Mouse (Mus musculus) heart, adult 2 months (tissue): ENCODE results near the gene 6820408C15Rik. TPM values are rescaled to one million over a fixed set of nuclear protein-coding genes. Genes with fewer than 3 reads are reported as not detected.
A peak's percentile ranks its signal among the peaks of the same experiment; 100 is the strongest.
"Not testable (repeated sequence)": the region's sequence is repeated elsewhere in the genome, so short reads cannot be mapped to it uniquely, and the experiment has no call there.

Experiments used
- DNase-seq, 2 experiments: peaks; one replicate each; pipeline ENCODE4 v3.0.0; 2021
- H3K27ac ChIP-seq: fragments of 200-600 bp; 2 replicates; pipeline ENCODE4 v1.8.1; 2022
- H3K27me3 ChIP-seq: fragments of 200-500 bp; 2 replicates; pipeline ENCODE4 v1.6.1; 2012; ENCODE audit warnings: mild to moderate bottlenecking, low read length, inconsistent platforms, mixed read lengths; ENCODE audit not compliant: control insufficient read depth, insufficient read depth
- H3K36me3 ChIP-seq: fragments of 200-500 bp; 2 replicates; pipeline ENCODE4 v1.6.1; 2012; ENCODE audit warnings: low read length, inconsistent platforms; ENCODE audit not compliant: control insufficient read depth, insufficient read depth
- H3K4me1 ChIP-seq: fragments of 200-500 bp; 2 replicates; pipeline ENCODE4 v1.6.1; 2011; ENCODE audit warnings: low read length; ENCODE audit not compliant: control insufficient read depth, insufficient read depth
- H3K4me3 ChIP-seq: fragments of 200-600 bp; 2 replicates; pipeline ENCODE4 v1.8.1; 2022
- H3K79me2 ChIP-seq: fragments of 200-500 bp; replicated peaks from 2 replicates; pipeline ENCODE4 v1.6.1; 2012; ENCODE audit warnings: mild to moderate bottlenecking, inconsistent platforms, low read length, moderate library complexity, mixed read lengths; ENCODE audit not compliant: control insufficient read depth, insufficient read depth
- H3K9ac ChIP-seq: fragments of 200-500 bp; 2 replicates; pipeline ENCODE4 v1.6.1; 2012; ENCODE audit warnings: low read depth, mild to moderate bottlenecking, control low read depth, inconsistent platforms, low read length, mixed read lengths
- CTCF ChIP-seq: fragments of 200-600 bp; IDR thresholded peaks from 2 replicates; pipeline ENCODE4 v1.8.1; 2022; ENCODE audit warnings: antibody characterized with exemption, mild to moderate bottlenecking, moderate library complexity
- EP300 ChIP-seq: fragments of 200-500 bp; IDR thresholded peaks from 2 replicates; pipeline ENCODE4 v1.6.1; 2011; ENCODE audit warnings: low read depth, low read length, control low read depth; ENCODE audit not compliant: insufficient read depth
- POLR2A ChIP-seq: fragments of 200-500 bp; IDR thresholded peaks from 2 replicates; pipeline ENCODE4 v1.6.1; 2011; ENCODE audit warnings: mild to moderate bottlenecking, low read depth, low read length, control low read depth; ENCODE audit not compliant: insufficient read depth
- WGBS: fragments of 180-500 bp; shearing (Covaris S2); methylation state at CpG from one replicate; pipeline ENCODE4 v1.1.7; 2018; 5-methylcytosine and 5-hydroxymethylcytosine counted together
- intact Hi-C: fragments of 180-260 bp; cut with DNase I; formaldehyde crosslinking; loops from one replicate; pipeline ENCODE4 v1.15.1; 2025
- polyA plus RNA-seq: library from polyadenylated mRNA; depleted of rRNA; stranded (reverse); fragments of >200 nt; gene quantifications from 2 replicates; pipeline ENCODE4 v1.2.3, GENCODE M21; 2012
- total RNA-seq, 2 experiments: library from RNA; stranded (reverse); gene quantifications; 2 replicates each; pipeline ENCODE4 v1.2.3; 2021

The 6820408C15Rik gene
- total and polyA plus RNA-seq, 3 experiments: 1.5 to 2.5 (median 2.4) TPM

DNA sequence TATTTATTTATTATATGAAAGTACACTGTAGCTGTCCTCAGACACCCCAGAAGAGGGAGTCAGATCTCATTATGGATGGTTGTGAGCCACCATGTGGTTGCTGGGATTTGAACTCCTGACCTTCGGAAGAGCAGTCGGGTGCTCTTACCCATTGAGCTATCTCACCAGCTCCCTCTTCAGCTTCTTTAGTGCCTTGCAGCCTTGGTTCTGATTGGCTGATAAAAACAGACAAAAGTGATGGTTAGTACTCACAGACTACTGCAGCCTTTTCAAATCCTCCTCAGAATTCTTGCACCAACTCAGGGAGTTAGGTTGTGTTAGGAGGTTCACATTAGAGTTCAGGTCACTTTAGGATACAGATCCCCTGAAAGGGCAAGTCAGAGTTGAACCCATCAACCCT lies 13.1 kb downstream of the 6820408C15Rik start:
- 80% methylated on average over 2 of the region's 2 CpGs for WGBS
- not testable (repeated sequence) for H3K4me1 ChIP-seq

DNA sequence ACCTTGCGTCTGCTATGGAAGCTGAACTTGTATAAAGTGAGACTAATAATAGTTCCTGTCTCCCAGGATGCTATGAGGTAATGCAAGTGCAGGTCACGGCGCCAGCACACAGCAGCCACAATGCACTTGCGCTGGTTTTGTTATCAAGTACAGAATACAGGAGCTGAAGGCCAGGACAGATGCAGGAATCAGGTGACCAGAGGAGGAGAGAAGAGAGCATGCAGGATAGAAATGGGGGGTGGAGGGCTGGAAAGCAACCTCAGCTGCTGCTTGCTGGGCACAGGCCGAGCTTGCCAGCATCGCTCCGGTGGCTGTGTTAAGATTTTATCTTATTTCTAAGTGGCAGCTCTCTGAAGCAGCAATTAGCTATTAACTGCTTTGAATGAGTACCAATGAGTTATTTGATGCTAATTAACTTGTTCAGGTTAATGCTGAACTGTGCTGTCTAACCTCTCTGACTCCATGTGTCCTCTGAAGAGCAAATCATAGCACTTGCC lies 21.1 kb downstream of the 6820408C15Rik start:
- peak; percentile 35 to 65 for DNase-seq
- Histone ChIP-seq H3K27ac (peak overlapping the region; percentile 71), H3K36me3 (no peaks in the 10 kb centered on the region), H3K79me2 (no peaks in the 10 kb centered on the region), H3K27me3 (no peaks in the 10 kb centered on the region), H3K9ac (no peak overlapping the region), H3K4me3 (no peak overlapping the region), H3K4me1 (peaks cover 3% of the 10 kb centered on the region)
- intact Hi-C loops: loop anchor here (2.0 kb wide), 1 partner anchor 22 kb away; the partner anchor contains the start of genes 6820408C15Rik and Zcchc3
- TF ChIP-seq POLR2A (no peak), EP300 (no peak), CTCF (no peak)
- WGBS: 59% methylated on average over 7 of the region's 7 CpGs

More for the DNA sequence above, 13.1 kb downstream of the 6820408C15Rik start:
- TF ChIP-seq CTCF: peak; percentile 28
- H3K27ac ChIP-seq, H3K27me3 ChIP-seq, H3K79me2 ChIP-seq, H3K4me3 ChIP-seq, H3K9ac ChIP-seq, DNase-seq, H3K36me3 ChIP-seq, intact Hi-C loops: not testable (repeated sequence)

DNA sequence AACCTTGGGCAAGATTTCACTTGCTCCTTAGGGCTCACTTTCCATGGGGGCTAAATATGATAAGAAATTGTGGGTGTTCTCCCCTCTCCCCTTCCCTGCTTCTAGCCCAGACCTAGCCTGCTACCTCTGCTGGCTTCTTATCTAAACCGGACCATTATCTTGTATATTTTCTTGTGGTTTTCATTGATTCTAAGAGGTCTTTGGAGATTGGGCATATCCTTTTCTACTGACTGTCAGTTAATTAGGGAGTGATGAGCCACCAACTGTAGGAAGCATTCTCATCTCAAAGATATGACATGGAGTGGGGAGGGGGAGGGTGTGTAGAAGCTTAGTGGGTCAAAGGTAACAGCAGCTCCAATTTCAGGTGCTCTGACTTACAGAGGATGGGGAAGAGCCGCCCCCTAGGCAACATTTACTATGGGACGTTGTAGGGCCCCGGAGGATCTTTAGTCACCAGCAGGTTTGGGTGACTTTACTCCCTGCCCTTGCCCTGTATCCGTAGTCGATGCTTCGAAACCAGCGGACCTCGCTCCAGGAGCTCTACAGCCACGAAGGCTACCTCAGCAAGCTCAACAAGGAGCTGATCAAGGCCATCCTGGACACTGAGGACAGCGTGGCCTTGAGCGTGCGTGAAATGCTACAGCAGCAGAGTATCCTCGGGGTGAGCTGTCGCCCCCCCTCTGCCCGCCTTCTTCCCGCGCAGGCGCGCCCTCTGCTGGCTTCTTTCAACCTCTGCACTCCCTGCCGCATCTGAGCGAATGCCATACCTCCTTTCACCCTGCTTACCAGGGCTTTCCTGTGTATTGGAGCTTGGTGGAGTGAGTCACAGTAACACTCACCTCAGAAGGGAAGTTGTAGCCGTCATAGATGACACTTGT lies 21.8 kb downstream of the 6820408C15Rik start:
- peak; percentile 82 to 88 for DNase-seq
- H3K4me1 ChIP-seq: peaks cover 3% of the 10 kb centered on the region
- H3K27me3 ChIP-seq: no peaks in the 10 kb centered on the region
- H3K9ac ChIP-seq: peak overlapping the region; percentile 57
- 6% methylated on average over 23 of the region's 23 CpGs for WGBS
- H3K27ac ChIP-seq: peak overlapping the region; percentile 71
- no peaks in the 10 kb centered on the region for H3K79me2 ChIP-seq
- no peaks in the 10 kb centered on the region for H3K36me3 ChIP-seq
- TF ChIP-seq EP300: peak; percentile 54; the same call in 1 of the 2 replicates
- peak; percentile 22; the same call in 1 of the 2 replicates for TF ChIP-seq POLR2A
- TF ChIP-seq CTCF: no peak; the same call in 1 of the 2 replicates
- H3K4me3 ChIP-seq: no peak overlapping the region
- intact Hi-C loops: loop anchor here (1.0 to 2.0 kb wide), 2 partner anchors 22 to 44 kb away; partner anchors contain the start of genes 6820408C15Rik and Zcchc3

DNA sequence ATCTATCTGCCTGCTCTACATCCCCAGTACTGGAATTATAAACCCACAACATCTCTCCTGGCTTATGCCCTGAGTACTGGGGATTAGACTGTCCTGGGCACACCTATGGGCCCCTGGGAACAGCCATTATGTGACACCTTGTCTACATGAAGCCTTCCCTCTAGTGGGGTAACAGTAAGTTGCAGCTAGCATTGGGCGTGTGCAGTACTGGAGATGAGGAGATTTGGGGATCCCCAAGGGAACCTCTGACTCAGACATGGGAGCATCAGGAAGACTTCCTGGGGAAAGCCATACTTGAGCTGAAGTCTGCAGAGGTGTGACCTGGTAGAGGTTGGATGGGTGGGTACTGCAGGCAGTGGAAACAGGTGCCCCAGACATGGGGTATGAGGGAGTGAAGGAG lies 23.6 kb downstream of the 6820408C15Rik start:
- Histone ChIP-seq H3K27me3 (no peaks in the 10 kb centered on the region), H3K4me3 (no peak overlapping the region), H3K79me2 (no peaks in the 10 kb centered on the region), H3K9ac (no peak overlapping the region), H3K4me1 (peaks cover 3% of the 10 kb centered on the region), H3K27ac (no peak overlapping the region), H3K36me3 (no peaks in the 10 kb centered on the region)
- no peak for DNase-seq
- WGBS: 72% methylated on average over 1 of the region's 1 CpGs
- no peak for TF ChIP-seq CTCF
- TF ChIP-seq EP300: no peak
- no peak for TF ChIP-seq POLR2A
- intact Hi-C loops: no loop called here

DNA sequence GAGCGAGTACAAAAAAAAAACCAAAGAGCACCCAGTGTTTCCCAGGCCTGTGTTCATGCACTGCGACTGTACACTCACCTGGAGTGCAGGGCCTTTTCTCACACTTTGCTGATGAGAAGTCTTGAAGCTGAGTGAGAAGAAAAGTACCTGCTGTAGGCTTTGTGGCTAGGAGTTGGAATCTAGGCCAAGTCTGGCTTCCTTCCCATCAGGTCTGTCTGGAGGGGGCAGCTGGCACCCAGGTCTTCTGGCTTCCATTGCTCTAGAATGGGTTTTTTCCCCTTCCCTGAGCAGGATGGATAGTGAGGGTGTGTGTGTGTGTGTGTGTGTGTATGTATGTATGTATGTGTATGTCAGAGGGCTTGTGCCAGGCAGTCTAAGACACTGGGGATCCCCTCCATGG lies 24.4 kb downstream of the 6820408C15Rik start:
- Histone ChIP-seq H3K27ac (no peak overlapping the region), H3K4me3 (no peak overlapping the region), H3K36me3 (no peaks in the 10 kb centered on the region), H3K27me3 (no peaks in the 10 kb centered on the region), H3K4me1 (peaks cover 3% of the 10 kb centered on the region), H3K79me2 (no peaks in the 10 kb centered on the region), H3K9ac (no peak overlapping the region)
- DNase-seq: no peak
- 94% methylated on average over 2 of the region's 2 CpGs for WGBS
- TF ChIP-seq POLR2A (no peak), CTCF (no peak), EP300 (no peak)
- intact Hi-C loops: no loop called here

DNA sequence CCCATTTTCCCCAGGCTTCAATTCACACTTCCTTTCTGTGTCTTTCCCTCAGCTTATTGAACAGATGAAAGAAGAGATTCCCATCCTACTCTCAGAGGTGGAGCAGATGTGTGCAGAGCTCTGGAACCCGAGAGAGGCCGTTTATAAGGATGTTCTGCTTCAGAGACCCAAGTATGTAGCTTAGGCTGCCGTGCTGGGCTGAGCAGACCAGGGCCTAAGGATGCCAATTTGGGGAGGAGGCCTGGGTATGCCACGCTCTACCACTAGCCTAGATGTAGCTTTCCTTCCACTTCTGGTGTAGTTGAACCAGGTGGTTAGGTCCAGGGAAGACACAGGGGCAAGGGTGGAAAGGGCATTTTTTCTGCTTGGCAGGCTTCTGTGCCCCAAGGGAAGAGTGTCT lies 26.9 kb downstream of the 6820408C15Rik start:
- TF ChIP-seq POLR2A (no peak), CTCF (no peak), EP300 (no peak)
- no peak for DNase-seq
- Histone ChIP-seq H3K9ac (no peak overlapping the region), H3K36me3 (no peaks in the 10 kb centered on the region), H3K4me1 (peaks cover under 1% of the 10 kb centered on the region), H3K27ac (no peak overlapping the region), H3K27me3 (no peaks in the 10 kb centered on the region), H3K79me2 (no peaks in the 10 kb centered on the region), H3K4me3 (no peak overlapping the region)
- 85% methylated on average over 4 of the region's 4 CpGs for WGBS
- intact Hi-C loops: no loop called here
